Mouse (Mus musculus): ENCODE data around the gene E430018J23Rik. TPM values are rescaled to one million over a fixed set of nuclear protein-coding genes. Genes with fewer than 3 reads are reported as not detected.
"Not testable (repeated sequence)": the region's sequence is repeated elsewhere in the genome, so short reads cannot be mapped to it uniquely, and the experiment has no call there.

Gene E430018J23Rik
- polyA plus RNA-seq, 1 experiment = 4.3 TPM

- TF ChIP-seq POLR2A (IDR thresholded peaks at IDR 0.05; ENCODE audit: low read depth, low read length) (no peak), CTCF (IDR thresholded peaks at IDR 0.05; ENCODE audit: extremely low read depth, insufficient read depth, insufficient read length, insufficient replicate concordance) (no peak)
- H3K27me3 ChIP-seq (ENCODE audit: control insufficient read depth, insufficient read depth, low read length) = no peaks in the 10 kb centered on the region
- peaks cover 5% of the 10 kb centered on the region for H3K36me3 ChIP-seq (ENCODE audit: control insufficient read depth, insufficient read depth, low read length)
- no peak overlapping the region for H3K27ac ChIP-seq (ENCODE audit: insufficient read depth, low read length)
- H3K4me3 ChIP-seq (ENCODE audit: extremely low read depth, insufficient read depth, insufficient read length) = no peak overlapping the region
- 49% methylated on average over 6 of the region's 6 CpGs for WGBS
- no peak for DNase-seq (ENCODE audit: low read depth in 1 of 2, low spot score in 2 of 2)
- peaks cover 3% of the 10 kb centered on the region; the same call in 1 of the 2 replicates for H3K4me1 ChIP-seq (ENCODE audit: control insufficient read depth, insufficient read depth, insufficient read length)
These were observed 15.0 kb downstream of the E430018J23Rik start for GRCm38 (mm10) chr7:127378310-127378921.

- H3K27me3 ChIP-seq (ENCODE audit: control insufficient read depth, insufficient read depth, low read length); H3K4me1 ChIP-seq (ENCODE audit: control insufficient read depth, insufficient read depth, insufficient read length); H3K36me3 ChIP-seq (ENCODE audit: control insufficient read depth, insufficient read depth, low read length): not testable (repeated sequence)
- peak; percentile 91 to 95 for DNase-seq (ENCODE audit: low read depth in 1 of 2, low spot score in 2 of 2)
- TF ChIP-seq CTCF (IDR thresholded peaks at IDR 0.05; ENCODE audit: extremely low read depth, insufficient read depth, insufficient read length, insufficient replicate concordance) (peak; percentile 28; the same call in 1 of the 2 replicates), POLR2A (IDR thresholded peaks at IDR 0.05; ENCODE audit: low read depth, low read length) (peak; percentile 53)
- peak within 1 kb of the TSS; percentile 84 for H3K27ac ChIP-seq (ENCODE audit: insufficient read depth, low read length)
- 2% methylated on average over 49 of the region's 49 CpGs for WGBS
- H3K4me3 ChIP-seq (ENCODE audit: extremely low read depth, insufficient read depth, insufficient read length) = peak within 1 kb of the TSS; percentile 87
These were observed 17.9 kb downstream of the E430018J23Rik start, which contains the start of gene Zfp747 for GRCm38 (mm10) chr7:127375271-127376245. Zfp747 (minus strand) TSS chr7:127376050.

GRCm38 (mm10) chr7:127371870-127372269, 21.6 kb downstream of the E430018J23Rik start:
- H3K4me3 ChIP-seq (ENCODE audit: extremely low read depth, insufficient read depth, insufficient read length); H3K27me3 ChIP-seq (ENCODE audit: control insufficient read depth, insufficient read depth, low read length); H3K36me3 ChIP-seq (ENCODE audit: control insufficient read depth, insufficient read depth, low read length); H3K27ac ChIP-seq (ENCODE audit: insufficient read depth, low read length); H3K4me1 ChIP-seq (ENCODE audit: control insufficient read depth, insufficient read depth, insufficient read length); DNase-seq (ENCODE audit: low read depth in 1 of 2, low spot score in 2 of 2): not testable (repeated sequence)
- WGBS = 87% methylated on average over 3 of the region's 3 CpGs

GRCm38 (mm10) chr7:127371213-127371612, 22.2 kb downstream of the E430018J23Rik start:
- Histone ChIP-seq H3K36me3 (ENCODE audit: control insufficient read depth, insufficient read depth, low read length) (peaks cover 5% of the 10 kb centered on the region), H3K4me1 (ENCODE audit: control insufficient read depth, insufficient read depth, insufficient read length) (peaks cover 3% of the 10 kb centered on the region; the same call in 1 of the 2 replicates), H3K4me3 (ENCODE audit: extremely low read depth, insufficient read depth, insufficient read length) (no peak overlapping the region), H3K27me3 (ENCODE audit: control insufficient read depth, insufficient read depth, low read length) (no peaks in the 10 kb centered on the region), H3K27ac (ENCODE audit: insufficient read depth, low read length) (no peak overlapping the region)
- 70% methylated on average over 2 of the region's 2 CpGs for WGBS
- no peak for TF ChIP-seq CTCF (IDR thresholded peaks at IDR 0.05; ENCODE audit: extremely low read depth, insufficient read depth, insufficient read length, insufficient replicate concordance)
- no peak for DNase-seq (ENCODE audit: low read depth in 1 of 2, low spot score in 2 of 2)

- H3K27ac ChIP-seq (ENCODE audit: insufficient read depth, low read length) = no peak overlapping the region
- DNase-seq (ENCODE audit: low read depth in 1 of 2, low spot score in 2 of 2) = no peak
- no peaks in the 10 kb centered on the region for H3K4me1 ChIP-seq (ENCODE audit: control insufficient read depth, insufficient read depth, insufficient read length)
- no peaks in the 10 kb centered on the region for H3K27me3 ChIP-seq (ENCODE audit: control insufficient read depth, insufficient read depth, low read length)
- no peaks in the 10 kb centered on the region for H3K36me3 ChIP-seq (ENCODE audit: control insufficient read depth, insufficient read depth, low read length)
- 96% methylated on average over 3 of the region's 3 CpGs for WGBS
- no peak for TF ChIP-seq POLR2A (IDR thresholded peaks at IDR 0.05; ENCODE audit: low read depth, low read length)
- TF ChIP-seq CTCF (IDR thresholded peaks at IDR 0.05; ENCODE audit: extremely low read depth, insufficient read depth, insufficient read length, insufficient replicate concordance) = no peak
- H3K4me3 ChIP-seq (ENCODE audit: extremely low read depth, insufficient read depth, insufficient read length) = no peak overlapping the region
These were observed 27.2 kb downstream of the E430018J23Rik start for GRCm38 (mm10) chr7:127366249-127366648.

GRCm38 (mm10) chr7:127364166-127364565, 29.3 kb downstream of the E430018J23Rik start:
- H3K4me1 ChIP-seq (ENCODE audit: control insufficient read depth, insufficient read depth, insufficient read length) = no peaks in the 10 kb centered on the region
- no peaks in the 10 kb centered on the region for H3K27me3 ChIP-seq (ENCODE audit: control insufficient read depth, insufficient read depth, low read length)
- H3K4me3 ChIP-seq (ENCODE audit: extremely low read depth, insufficient read depth, insufficient read length) = no peak overlapping the region
- H3K36me3 ChIP-seq (ENCODE audit: control insufficient read depth, insufficient read depth, low read length) = no peaks in the 10 kb centered on the region
- no peak for TF ChIP-seq POLR2A (IDR thresholded peaks at IDR 0.05; ENCODE audit: low read depth, low read length)
- no peak for TF ChIP-seq CTCF (IDR thresholded peaks at IDR 0.05; ENCODE audit: extremely low read depth, insufficient read depth, insufficient read length, insufficient replicate concordance)
- no peak overlapping the region for H3K27ac ChIP-seq (ENCODE audit: insufficient read depth, low read length)
- no peak for DNase-seq (ENCODE audit: low read depth in 1 of 2, low spot score in 2 of 2)
- WGBS = 89% methylated on average over 4 of the region's 4 CpGs
